Mouse (Mus musculus) erythroblast, embryonic 14.5 days (primary cell): ENCODE results near the gene Cyb5rl. TPM values are rescaled to one million over a fixed set of nuclear protein-coding genes. Genes with fewer than 3 reads are reported as not detected.

Experiments
- H3K27me3 ChIP-seq: 2 replicates; pipeline ENCODE4 v1.6.1; 2012; ENCODE audit warnings: inconsistent platforms; ENCODE audit not compliant: control insufficient read depth
- H3K36me3 ChIP-seq: 2 replicates; pipeline ENCODE4 v1.6.1; 2012; ENCODE audit warnings: mild to moderate bottlenecking, inconsistent platforms; ENCODE audit not compliant: control insufficient read depth
- H3K4me1 ChIP-seq: 2 replicates; pipeline ENCODE4 v1.6.1; 2012; ENCODE audit warnings: inconsistent platforms; ENCODE audit not compliant: control insufficient read depth
- H3K4me3 ChIP-seq: replicated peaks from 2 replicates; pipeline ENCODE3; 2012; ENCODE audit warnings: moderate library complexity, mild to moderate bottlenecking, inconsistent platforms
- H3K9me3 ChIP-seq: 2 replicates; pipeline ENCODE4 v1.6.1; 2012; ENCODE audit warnings: low read length, inconsistent platforms, mixed read lengths; ENCODE audit not compliant: control insufficient read depth
- GATA1 ChIP-seq: IDR thresholded peaks from 2 replicates; pipeline ENCODE4 v1.6.1; 2012; ENCODE audit warnings: low read length, inconsistent platforms, mixed read lengths
- TAL1 ChIP-seq: IDR thresholded peaks from 3 replicates; pipeline ENCODE4 v1.6.1; 2012; ENCODE audit warnings: low read length, inconsistent platforms, mixed read lengths
- polyA plus RNA-seq: library from polyadenylated mRNA; stranded (reverse); fragments of >175 nt; gene quantifications from 2 replicates; pipeline ENCODE4 v1.2.3, GENCODE M21; 2012

The Cyb5rl gene
- polyA plus RNA-seq, 1 experiment: 0.04 TPM

- H3K4me3 ChIP-seq: no peak overlapping the region
- no peaks in the 10 kb centered on the region for H3K9me3 ChIP-seq
- H3K36me3 ChIP-seq: peaks cover 48% of the 10 kb centered on the region
- TF ChIP-seq GATA1 (no peak), TAL1 (no peak)
- H3K4me1 ChIP-seq: no peaks in the 10 kb centered on the region
- no peaks in the 10 kb centered on the region for H3K27me3 ChIP-seq
Measured at GRCm38 (mm10) chr4:107052962-107053553, 13.7 kb upstream of the Cyb5rl start.

GRCm38 (mm10) chr4:107056088-107056487, 10.7 kb upstream of the Cyb5rl start:
- no peaks in the 10 kb centered on the region for H3K9me3 ChIP-seq
- no peak overlapping the region for H3K4me3 ChIP-seq
- H3K4me1 ChIP-seq: no peaks in the 10 kb centered on the region
- no peaks in the 10 kb centered on the region for H3K27me3 ChIP-seq
- TF ChIP-seq GATA1 (no peak), TAL1 (no peak)
- H3K36me3 ChIP-seq: peaks cover 62% of the 10 kb centered on the region

DNA sequence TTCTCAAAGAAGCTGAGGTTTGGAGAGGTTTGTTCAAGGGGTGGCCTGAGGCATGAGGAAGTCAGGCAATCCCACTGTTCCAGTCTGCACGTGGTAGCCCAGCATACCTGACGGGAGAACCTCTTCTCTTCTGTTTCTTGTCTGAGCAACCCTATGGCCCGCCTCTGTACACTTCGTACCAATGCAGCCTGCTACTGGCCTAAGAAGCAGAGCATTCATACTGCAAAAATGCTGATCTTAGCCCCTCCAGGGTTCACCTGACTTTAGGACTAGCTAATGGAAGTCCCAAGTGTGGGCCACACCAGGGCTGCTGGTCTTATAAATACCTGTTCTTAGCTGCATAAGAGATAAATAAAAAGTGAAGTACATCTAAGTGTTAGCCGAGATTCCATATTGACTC, 8.4 kb upstream of the Cyb5rl start:
- no peaks in the 10 kb centered on the region for H3K4me1 ChIP-seq
- TF ChIP-seq GATA1 (no peak), TAL1 (no peak)
- H3K4me3 ChIP-seq: no peak overlapping the region
- peaks cover 81% of the 10 kb centered on the region for H3K36me3 ChIP-seq
- H3K27me3 ChIP-seq: no peaks in the 10 kb centered on the region
- H3K9me3 ChIP-seq: no peaks in the 10 kb centered on the region

- Histone ChIP-seq H3K27me3 (no peaks in the 10 kb centered on the region), H3K36me3 (peaks cover 86% of the 10 kb centered on the region), H3K4me3 (no peak overlapping the region), H3K4me1 (peaks cover 1% of the 10 kb centered on the region; the same call in 1 of the 2 replicates), H3K9me3 (no peaks in the 10 kb centered on the region)
- TF ChIP-seq TAL1: no peak
Measured at GRCm38 (mm10) chr4:107058781-107059180, 8.0 kb upstream of the Cyb5rl start.

DNA sequence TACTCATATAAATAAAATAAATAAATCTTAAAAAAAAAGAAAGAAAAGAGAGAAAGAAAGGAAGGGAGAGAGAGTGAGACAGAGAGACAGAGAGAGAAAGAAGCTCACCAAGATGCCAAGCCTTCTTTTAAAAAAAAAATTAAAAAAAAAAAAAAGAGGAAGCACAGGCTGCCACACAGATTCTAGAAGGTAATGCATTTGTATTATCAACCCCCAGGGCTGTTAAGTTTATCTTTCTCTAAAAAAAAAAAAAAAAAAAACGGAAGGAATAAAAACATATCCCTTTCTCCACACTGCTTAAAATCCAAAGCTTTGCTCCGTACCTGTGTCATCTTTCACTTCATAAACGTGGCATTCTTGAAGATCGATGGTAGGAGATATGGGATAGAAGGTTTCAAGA, 5.2 kb upstream of the Cyb5rl start:
- no peak overlapping the region for H3K4me3 ChIP-seq
- peaks cover 17% of the 10 kb centered on the region for H3K4me1 ChIP-seq
- H3K27me3 ChIP-seq: no peaks in the 10 kb centered on the region
- H3K36me3 ChIP-seq: peaks cover 78% of the 10 kb centered on the region
- H3K9me3 ChIP-seq: no peaks in the 10 kb centered on the region
- TF ChIP-seq GATA1 (no peak), TAL1 (no peak)

DNA sequence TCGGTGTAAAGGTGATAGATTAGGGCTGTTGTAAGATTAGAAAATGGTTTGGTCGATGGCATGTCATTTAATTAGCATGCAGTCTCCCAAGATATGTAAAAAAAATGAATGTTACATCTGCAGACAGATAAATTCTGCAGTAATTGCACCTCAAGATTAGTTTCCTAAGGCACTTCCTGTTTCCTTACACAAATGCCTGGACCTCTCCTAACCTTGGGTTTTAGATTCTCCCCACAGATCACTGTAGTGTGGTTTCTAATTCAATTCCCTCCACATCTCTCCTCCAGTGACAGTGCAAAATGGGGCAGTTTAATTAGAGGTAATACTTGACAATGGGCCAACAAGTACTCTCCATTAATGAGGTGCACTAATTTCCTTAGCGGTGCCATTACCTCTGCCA, 3.6 kb upstream of the Cyb5rl start:
- TF ChIP-seq TAL1 (no peak), GATA1 (no peak)
- H3K9me3 ChIP-seq: no peaks in the 10 kb centered on the region
- peaks cover 31% of the 10 kb centered on the region for H3K4me1 ChIP-seq
- no peak overlapping the region for H3K4me3 ChIP-seq
- H3K27me3 ChIP-seq: no peaks in the 10 kb centered on the region
- peaks cover 61% of the 10 kb centered on the region for H3K36me3 ChIP-seq

DNA sequence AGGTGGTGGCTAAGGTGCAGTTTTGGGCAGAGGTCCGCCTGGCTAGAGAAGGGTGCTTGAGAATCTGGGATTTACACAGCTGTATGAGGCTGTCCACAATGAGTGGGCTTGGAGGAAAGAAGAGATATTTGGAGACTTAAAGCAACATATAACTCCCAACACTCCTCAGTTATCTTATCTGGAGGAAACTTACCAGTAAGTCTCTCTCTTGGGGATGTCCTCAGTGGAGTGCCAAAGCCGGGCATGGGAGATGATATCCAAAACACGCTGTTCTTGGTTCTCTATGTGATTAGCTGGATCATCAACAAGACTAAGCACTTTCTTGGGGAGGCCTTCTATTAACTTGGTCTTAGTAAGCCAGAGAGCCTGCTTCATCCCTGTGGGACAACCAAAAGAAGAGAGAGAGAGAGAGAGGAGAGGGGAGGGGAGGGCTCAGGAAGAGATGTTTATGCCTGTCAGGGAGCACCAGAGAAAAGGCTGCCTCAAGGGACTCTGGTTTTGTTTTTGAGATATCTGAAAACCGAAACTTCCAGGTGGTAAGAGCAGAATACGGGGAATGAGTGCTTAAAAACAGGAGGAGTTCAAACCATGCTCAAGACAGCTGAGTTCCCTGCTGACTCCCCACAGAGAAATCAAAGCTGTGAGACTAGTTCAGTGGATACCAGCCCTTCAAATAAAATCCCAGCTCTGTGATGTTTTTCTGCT, 2.2 kb upstream of the Cyb5rl start:
- peaks cover 34% of the 10 kb centered on the region for H3K4me1 ChIP-seq
- TF ChIP-seq TAL1: no peak
- no peak for TF ChIP-seq GATA1
- peaks cover 48% of the 10 kb centered on the region for H3K36me3 ChIP-seq
- no peak overlapping the region for H3K4me3 ChIP-seq
- no peaks in the 10 kb centered on the region for H3K9me3 ChIP-seq
- H3K27me3 ChIP-seq: no peaks in the 10 kb centered on the region

- H3K9me3 ChIP-seq: no peaks in the 10 kb centered on the region
- no peaks in the 10 kb centered on the region for H3K27me3 ChIP-seq
- TF ChIP-seq TAL1: no peak
- TF ChIP-seq GATA1: no peak
- H3K4me1 ChIP-seq: peaks cover 34% of the 10 kb centered on the region
- H3K36me3 ChIP-seq: peaks cover 24% of the 10 kb centered on the region
- peak overlapping the region; percentile 84 for H3K4me3 ChIP-seq
Measured at GRCm38 (mm10) chr4:107067151-107067840, 508 bp downstream of the Cyb5rl start.

DNA sequence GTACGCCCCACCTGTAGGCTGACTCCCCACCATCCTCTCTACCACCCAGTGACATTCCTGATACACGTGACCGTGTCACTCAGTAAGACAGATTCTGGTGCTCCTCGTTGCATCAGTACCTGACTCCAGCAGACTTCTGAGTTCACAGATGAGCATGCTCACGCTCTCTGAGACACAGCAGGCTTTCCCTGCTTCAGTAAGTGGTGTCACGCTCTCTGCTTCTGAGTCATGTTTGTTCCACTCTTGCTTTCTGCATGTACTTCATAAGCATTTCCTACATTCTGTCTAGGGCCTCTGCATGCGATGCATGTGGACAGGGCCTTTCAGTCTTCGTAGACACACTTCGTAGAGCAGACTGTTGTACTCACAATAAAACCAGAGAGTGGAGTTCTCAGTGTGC, 5.6 kb downstream of the Cyb5rl start:
- Histone ChIP-seq H3K36me3 (no peaks in the 10 kb centered on the region), H3K27me3 (no peaks in the 10 kb centered on the region), H3K9me3 (no peaks in the 10 kb centered on the region), H3K4me3 (no peak overlapping the region), H3K4me1 (peaks cover 11% of the 10 kb centered on the region)
- TF ChIP-seq GATA1: no peak
- no peak for TF ChIP-seq TAL1
